ENCODE assay signal across 15 mouse cellular contexts in genomic region chr4:134983136-134983535, GRCm38 (mm10). TPM values are rescaled to one million over a fixed set of nuclear protein-coding genes. Genes with fewer than 3 reads are reported as not detected.
DNase-seq lines count a peak whose midpoint lies in the region; ATAC-seq lines count a peak whose summit lies in the region.
"Had no signal": no experiment of that assay in that cellular context is flagged by ENCODE, and none has a peak within 500 bp of the region (broad histone marks: within the 10 kb centered on the region; RNA-seq: fewer than 3 reads in every experiment).

No protein-coding gene starts in this region.

- peaks cover 24% of the 10 kb centered on the region for H3K4me1 ChIP-seq in heart, embryonic 10.5 days
- H3K4me1 ChIP-seq in limb, embryonic 10.5 days = peaks cover 23% of the 10 kb centered on the region; the same call in 1 of the 2 replicates

- no peak for DNase-seq in heart, embryonic 10.5 days (ENCODE audit: low spot score)
- no peak for DNase-seq in heart, adult 11 months
- DNase-seq in spleen, postnatal 10 days (ENCODE audit: low spot score in 2 of 2) = peak; percentile 39 to 40
- DNase-seq in spleen, adult 12 weeks (ENCODE audit: low spot score) = no peak
- DNase-seq in limb, embryonic 10.5 days (ENCODE audit: low spot score) = no peak
- DNase-seq in frontal cortex, postnatal 25 days (ENCODE audit: low spot score in 2 of 2) = no peak
- DNase-seq in cerebellum, adult 8-10 months = no peak
- DNase-seq: adrenal gland, postnatal 14 days; cerebellum, adult 11 months; heart, postnatal 4 days; thymus, postnatal 25 days had no signal

- WGBS in heart, embryonic 10.5 days = 42% methylated on average over 5 of the region's 5 CpGs
- 71% methylated on average over 5 of the region's 5 CpGs for WGBS in limb, embryonic 10.5 days

- H3K36me3 ChIP-seq in heart, embryonic 10.5 days = no peaks in the 10 kb centered on the region
- no peaks in the 10 kb centered on the region for H3K36me3 ChIP-seq in limb, embryonic 10.5 days
- H3K36me3 ChIP-seq: intestine, embryonic 15.5 days had no signal

- H3K9me3 ChIP-seq in heart, embryonic 10.5 days = no peaks in the 10 kb centered on the region
- no peaks in the 10 kb centered on the region for H3K9me3 ChIP-seq in limb, embryonic 10.5 days (replicated peaks)
- H3K9me3 ChIP-seq: forebrain, embryonic 13.5 days; intestine, embryonic 15.5 days had no signal

- peak; percentile 36 for ATAC-seq in megakaryocyte progenitor cell, adult 5-6 weeks (replicated peaks; ENCODE audit: poor library complexity)
- ATAC-seq: forebrain, embryonic 13.5 days; intestine, embryonic 15.5 days; Patski had no signal

- H3K27ac ChIP-seq in heart, embryonic 10.5 days = peak overlapping the region; percentile 62; the same call in 1 of the 2 replicates
- H3K27ac ChIP-seq in limb, embryonic 10.5 days = peak overlapping the region; percentile 53
- H3K27ac ChIP-seq: forebrain, embryonic 13.5 days; intestine, embryonic 15.5 days had no signal

- H3K4me3 ChIP-seq in heart, embryonic 10.5 days = no peak overlapping the region
- H3K4me3 ChIP-seq in limb, embryonic 10.5 days = no peak overlapping the region
- H3K4me3 ChIP-seq: forebrain, embryonic 13.5 days; intestine, embryonic 15.5 days had no signal

- no peaks in the 10 kb centered on the region; the same call in 1 of the 2 replicates for H3K27me3 ChIP-seq in heart, embryonic 10.5 days (ENCODE audit: insufficient read depth, poor library complexity, severe bottlenecking)
- no peaks in the 10 kb centered on the region for H3K27me3 ChIP-seq in limb, embryonic 10.5 days (ENCODE audit: low read depth, poor library complexity, severe bottlenecking)
- H3K27me3 ChIP-seq: forebrain, embryonic 13.5 days; intestine, embryonic 15.5 days; Patski had no signal

RNA-seq across cellular contexts. Expression of gene Syf2, which starts 52.4 kb away (rescaled TPM):
- 52.3 and 63.0 TPM in 2 replicates for polyA plus RNA-seq in heart, embryonic 10.5 days (2016; fragmentation: Nextera tagmentation; extraction: Ambion mirVana)
- 67.3 and 67.9 TPM in 2 replicates for polyA plus RNA-seq in limb, embryonic 10.5 days (2016; fragmentation: Nextera tagmentation; extraction: Ambion mirVana)
- 50.4 and 58.9 TPM in 2 replicates for total RNA-seq in megakaryocyte progenitor cell, adult 5-6 weeks (2015)
- 173 and 193 TPM in 2 replicates for total RNA-seq in megakaryocyte progenitor cell, adult 5-6 weeks (2017)

RNA-seq across cellular contexts. Expression of gene Rsrp1, which starts 59.7 kb away (rescaled TPM):
- polyA plus RNA-seq in heart, embryonic 10.5 days (2016; fragmentation: Nextera tagmentation; extraction: Ambion mirVana) = 329 and 376 TPM in 2 replicates
- 299 and 383 TPM in 2 replicates for polyA plus RNA-seq in limb, embryonic 10.5 days (2016; fragmentation: Nextera tagmentation; extraction: Ambion mirVana)
- total RNA-seq in megakaryocyte progenitor cell, adult 5-6 weeks (2015) = 413 and 462 TPM in 2 replicates
- 119 and 154 TPM in 2 replicates for total RNA-seq in megakaryocyte progenitor cell, adult 5-6 weeks (2017)

Comparison
In these comparisons a context has a peak if more than half of its experiments do, and no peak if none do; other contexts are left out.
1. DNase-seq: peak in spleen, postnatal 10 days (2 of 2); none in heart, embryonic 10.5 days (single experiment), heart, adult 11 months (single experiment), spleen, adult 12 weeks (single experiment), limb, embryonic 10.5 days (single experiment), frontal cortex, postnatal 25 days (0 of 2) and cerebellum, adult 8-10 months (single experiment).